Mouse (Mus musculus) testis, postnatal 10 days (tissue): ENCODE measurements around the gene Frmd6.

Source experiments
- DNase-seq: peaks from one replicate; pipeline ENCODE4 v3.0.0; 2021; ENCODE audit warnings: low spot score

The Frmd6 gene

GRCm38 (mm10) chr12:70809957-70810356 is 15.4 kb upstream of the Frmd6 start:
- no peak for DNase-seq

- no peak for DNase-seq
These were observed 13.5 kb upstream of the Frmd6 start for GRCm38 (mm10) chr12:70811772-70812171.

GRCm38 (mm10) chr12:70812176-70812575 is 13.1 kb upstream of the Frmd6 start:
- DNase-seq: no peak

- no peak for DNase-seq
These were observed 12.4 kb upstream of the Frmd6 start for GRCm38 (mm10) chr12:70812822-70813465.

- DNase-seq: no peak
These were observed 8.6 kb upstream of the Frmd6 start for GRCm38 (mm10) chr12:70816731-70817130.

- DNase-seq: no peak
These were observed 1.3 kb upstream of the Frmd6 start for GRCm38 (mm10) chr12:70824017-70824416.

GRCm38 (mm10) chr12:70825651-70826317 is 470 bp downstream of the Frmd6 start:
- no peak for DNase-seq

GRCm38 (mm10) chr12:70826318-70827072 is 1.2 kb downstream of the Frmd6 start:
- no peak for DNase-seq

GRCm38 (mm10) chr12:70827187-70827900 is 2.0 kb downstream of the Frmd6 start:
- DNase-seq: no peak

GRCm38 (mm10) chr12:70827901-70828271 is 2.6 kb downstream of the Frmd6 start:
- DNase-seq: no peak

- DNase-seq: no peak
These were observed 5.8 kb downstream of the Frmd6 start for GRCm38 (mm10) chr12:70830982-70831566.

- DNase-seq: no peak
These were observed 7.1 kb downstream of the Frmd6 start for GRCm38 (mm10) chr12:70832216-70832998.

GRCm38 (mm10) chr12:70833050-70833449 is 7.7 kb downstream of the Frmd6 start:
- DNase-seq: no peak

GRCm38 (mm10) chr12:70834043-70834442 is 8.7 kb downstream of the Frmd6 start:
- no peak for DNase-seq

GRCm38 (mm10) chr12:70835004-70835403 is 9.7 kb downstream of the Frmd6 start:
- no peak for DNase-seq

- no peak for DNase-seq
These were observed 12.5 kb downstream of the Frmd6 start for GRCm38 (mm10) chr12:70837792-70838321.

- DNase-seq: no peak
These were observed 20.1 kb downstream of the Frmd6 start for GRCm38 (mm10) chr12:70845371-70845770.

GRCm38 (mm10) chr12:70849024-70849423 is 23.7 kb downstream of the Frmd6 start:
- no peak for DNase-seq

GRCm38 (mm10) chr12:70849517-70850291 is 24.4 kb downstream of the Frmd6 start:
- no peak for DNase-seq

- no peak for DNase-seq
These were observed 26.1 kb downstream of the Frmd6 start for GRCm38 (mm10) chr12:70851342-70851960.
